Mouse (Mus musculus): Measurements from ENCODE around the gene Jade3. TPM values are rescaled to one million over a fixed set of nuclear protein-coding genes. Genes with fewer than 3 reads are reported as not detected.

The Jade3 gene
- 6.8 TPM for polyA plus RNA-seq (2015; fragmentation: Illumina TruSeq; extraction: RNeasy Lipid Tissue Mini Kit (QIAGEN cat#74804); ENCODE audit: insufficient read depth, low replicate concordance)

GRCm38 (mm10) chrX:20425140-20425838, at the start of gene Jade3:
TSS of gene Jade3 (plus strand) at chrX:20425688.

GRCm38 (mm10) chrX:20549532-20549931, 124.0 kb downstream of the Jade3 start, which contains the start of gene Rgn:
TSS of gene Rgn (plus strand) at chrX:20549787.

Other genes starting within 250 kb of the Jade3 start
- 43.7 TPM for gene Slc9a7, start 133.9 kb upstream of the Jade3 start, polyA plus RNA-seq (2015; fragmentation: Illumina TruSeq; extraction: RNeasy Lipid Tissue Mini Kit (QIAGEN cat#74804); ENCODE audit: insufficient read depth, low replicate concordance)
- gene Rp2, start 61.2 kb upstream of the Jade3 start, polyA plus RNA-seq (2015; fragmentation: Illumina TruSeq; extraction: RNeasy Lipid Tissue Mini Kit (QIAGEN cat#74804); ENCODE audit: insufficient read depth, low replicate concordance): 83.6 TPM
- gene Rgn, start 124.1 kb downstream of the Jade3 start, polyA plus RNA-seq (2015; fragmentation: Illumina TruSeq; extraction: RNeasy Lipid Tissue Mini Kit (QIAGEN cat#74804); ENCODE audit: insufficient read depth, low replicate concordance): not detected
- 32.1 TPM for gene Rbm10, start 191.8 kb downstream of the Jade3 start, polyA plus RNA-seq (2015; fragmentation: Illumina TruSeq; extraction: RNeasy Lipid Tissue Mini Kit (QIAGEN cat#74804); ENCODE audit: insufficient read depth, low replicate concordance)
- 114 TPM for gene Ndufb11, start 191.9 kb downstream of the Jade3 start, polyA plus RNA-seq (2015; fragmentation: Illumina TruSeq; extraction: RNeasy Lipid Tissue Mini Kit (QIAGEN cat#74804); ENCODE audit: insufficient read depth, low replicate concordance)
- 172 TPM for gene Uba1, start 232.6 kb downstream of the Jade3 start, polyA plus RNA-seq (2015; fragmentation: Illumina TruSeq; extraction: RNeasy Lipid Tissue Mini Kit (QIAGEN cat#74804); ENCODE audit: insufficient read depth, low replicate concordance)

Measured in spleen, adult 10 weeks (tissue).